Mouse (Mus musculus): ENCODE data around the gene Rpap3.

Rpap3 gene

GRCm38 (mm10) chr15:97731111-97731510 lies 25.5 kb upstream of the Rpap3 start, which contains the start of gene Endou:
Endou (minus strand) TSS chr15:97731339.
- whole genome bisulfite sequencing, result 92% methylated on average over 8 of the region's 8 CpGs

- WGBS, result 76% methylated on average over 6 of the region's 6 CpGs
These were observed 24.7 kb upstream of the Rpap3 start for GRCm38 (mm10) chr15:97730365-97730764.

- 61% methylated on average over 7 of the region's 7 CpGs for WGBS
These were observed 23.2 kb upstream of the Rpap3 start for GRCm38 (mm10) chr15:97728804-97729203.

DNA sequence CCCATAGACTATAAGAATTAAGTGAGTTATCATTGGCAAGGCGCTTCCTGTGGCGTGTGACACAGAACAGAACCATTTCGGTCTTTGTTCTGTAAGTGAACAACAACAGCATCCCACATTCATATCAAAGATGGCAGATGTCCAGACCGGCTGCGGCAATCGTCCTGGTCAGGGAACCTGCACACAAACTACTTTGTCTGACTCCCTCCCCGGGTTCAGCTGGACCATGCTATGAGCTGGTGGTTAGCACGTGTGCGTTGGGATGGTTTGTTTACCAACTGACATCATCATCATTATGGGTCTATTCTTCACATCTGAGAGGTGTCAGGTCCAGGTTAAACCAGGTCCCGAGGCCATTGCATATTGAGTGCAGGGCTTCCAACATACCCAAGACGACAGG lies 22.8 kb upstream of the Rpap3 start:
- WGBS, result 78% methylated on average over 11 of the region's 11 CpGs

DNA sequence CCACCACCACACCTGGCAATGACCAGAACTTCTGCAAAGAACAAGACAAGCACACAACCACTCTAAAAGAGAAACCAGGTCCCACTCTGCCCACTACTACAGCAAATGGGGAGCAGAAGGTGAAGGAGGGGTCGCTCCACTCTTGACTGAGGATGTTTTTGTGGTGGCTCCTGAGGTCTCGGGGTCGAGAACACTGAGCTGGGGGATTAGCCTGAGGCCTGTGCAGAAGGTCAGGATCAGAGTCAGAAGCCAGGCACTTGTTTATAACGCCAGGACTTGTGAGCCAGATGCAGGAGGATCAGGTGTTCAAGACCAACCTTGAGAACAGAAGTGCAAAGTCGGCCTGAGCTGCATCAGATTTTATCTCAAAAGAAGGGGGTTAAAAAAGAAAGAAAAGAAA lies 21.9 kb upstream of the Rpap3 start:
- 91% methylated on average over 5 of the region's 5 CpGs for WGBS

- 71% methylated on average over 8 of the region's 8 CpGs for WGBS
These were observed 21.4 kb upstream of the Rpap3 start for GRCm38 (mm10) chr15:97727048-97727447.

DNA sequence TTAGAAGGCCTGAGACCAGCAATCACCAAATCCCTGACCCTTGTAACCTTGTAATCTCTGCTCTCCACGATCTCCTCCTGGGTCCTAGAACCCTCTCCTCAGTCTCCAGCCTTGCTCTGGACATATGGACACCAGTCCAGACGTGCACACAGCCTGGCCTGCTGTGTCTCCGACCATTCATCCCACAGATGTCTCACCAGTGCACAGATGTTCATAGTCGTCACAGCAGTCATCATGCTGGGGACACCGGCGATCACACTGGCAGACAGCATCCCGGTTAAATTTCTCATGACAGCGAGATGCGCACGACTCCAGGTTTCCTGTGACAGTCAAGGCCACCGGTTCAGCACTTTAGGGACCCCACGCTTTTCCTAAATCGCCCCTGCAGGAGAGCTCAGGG lies 20.7 kb upstream of the Rpap3 start:
- 89% methylated on average over 13 of the region's 13 CpGs for WGBS

GRCm38 (mm10) chr15:97725198-97725785 lies 19.7 kb upstream of the Rpap3 start:
- 77% methylated on average over 6 of the region's 6 CpGs for WGBS

GRCm38 (mm10) chr15:97724346-97725197 lies 18.9 kb upstream of the Rpap3 start:
- WGBS, result 74% methylated on average over 17 of the region's 17 CpGs

GRCm38 (mm10) chr15:97723536-97724345 lies 18.1 kb upstream of the Rpap3 start:
- 62% methylated on average over 6 of the region's 6 CpGs for WGBS

GRCm38 (mm10) chr15:97721008-97721701 lies 15.5 kb upstream of the Rpap3 start:
- WGBS, result 75% methylated on average over 15 of the region's 15 CpGs

- WGBS, result 63% methylated on average over 12 of the region's 12 CpGs
These were observed 14.5 kb upstream of the Rpap3 start for GRCm38 (mm10) chr15:97720026-97720675.

DNA sequence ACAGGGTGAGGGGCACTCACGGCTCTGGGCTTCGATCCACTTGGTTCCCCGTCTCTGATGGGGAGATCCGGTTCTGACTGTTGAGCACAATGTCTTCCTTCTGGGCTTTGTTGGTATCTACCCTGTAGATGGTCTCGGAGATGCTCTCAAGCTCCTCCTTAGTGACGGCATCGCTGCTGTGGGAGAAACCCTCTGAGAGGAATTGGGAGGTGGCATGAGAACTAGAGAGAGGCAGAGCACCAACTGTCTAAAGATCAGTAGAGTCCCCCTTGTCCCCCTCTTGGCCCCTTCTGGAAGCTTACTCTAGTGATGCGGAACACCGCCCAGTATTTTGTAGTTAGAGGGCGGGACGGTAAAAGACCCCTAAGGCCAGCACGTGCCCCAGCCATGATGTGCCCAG lies 13.9 kb upstream of the Rpap3 start:
- 87% methylated on average over 12 of the region's 12 CpGs for WGBS

- whole genome bisulfite sequencing, result 92% methylated on average over 8 of the region's 8 CpGs
These were observed 13.0 kb upstream of the Rpap3 start for GRCm38 (mm10) chr15:97718535-97719155.

- WGBS, result 17% methylated on average over 12 of the region's 12 CpGs
These were observed 12.4 kb upstream of the Rpap3 start for GRCm38 (mm10) chr15:97717861-97718534.

GRCm38 (mm10) chr15:97716782-97717181 lies 11.2 kb upstream of the Rpap3 start:
- WGBS, result 97% methylated on average over 11 of the region's 11 CpGs

- 98% methylated on average over 1 of the region's 1 CpGs for WGBS
These were observed 10.1 kb upstream of the Rpap3 start for GRCm38 (mm10) chr15:97715734-97716133.

- WGBS, result 95% methylated on average over 8 of the region's 8 CpGs
These were observed 9.5 kb upstream of the Rpap3 start for GRCm38 (mm10) chr15:97715083-97715482.

DNA sequence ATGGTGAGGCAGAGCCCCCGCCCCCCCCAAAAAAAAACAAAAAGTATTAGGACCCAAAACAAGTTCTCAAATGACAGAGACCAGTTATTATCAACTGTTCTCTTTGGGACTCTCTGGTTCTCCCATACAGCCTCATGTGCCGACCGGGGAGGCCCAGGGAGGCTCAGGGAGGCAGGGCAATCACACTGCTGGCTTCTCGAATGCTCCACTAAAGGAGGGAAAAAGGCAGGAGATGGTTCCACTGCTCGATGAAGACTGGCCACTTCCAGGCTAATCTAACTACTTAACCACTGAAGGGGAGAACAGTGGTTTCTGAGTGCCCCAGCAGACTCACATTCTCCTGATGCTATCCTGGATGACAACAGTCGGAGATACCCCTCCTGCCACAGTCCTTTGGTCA lies 6.9 kb upstream of the Rpap3 start:
- 78% methylated on average over 6 of the region's 6 CpGs for WGBS

DNA sequence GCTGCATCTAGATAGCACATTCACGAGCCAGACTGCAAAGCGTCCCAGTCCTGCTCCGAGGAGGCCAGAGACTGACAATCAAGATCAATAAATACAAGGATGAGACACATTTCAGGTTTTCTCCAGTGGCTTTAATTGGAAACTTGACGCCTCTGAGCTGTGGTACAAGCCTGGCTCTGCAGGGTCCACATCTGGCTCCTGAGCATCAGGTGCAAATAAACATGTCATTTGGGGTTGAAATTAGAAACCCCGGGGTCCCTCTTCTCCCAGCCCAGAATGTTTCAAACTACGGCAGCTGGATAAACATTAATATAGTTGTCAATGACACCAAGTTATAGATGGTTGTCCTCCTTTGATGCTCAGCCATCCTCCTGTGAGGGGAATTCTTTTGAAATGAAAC lies 5.3 kb upstream of the Rpap3 start:
- 91% methylated on average over 6 of the region's 6 CpGs for WGBS
